Mouse (Mus musculus) forebrain, embryonic 16.5 days (tissue): ENCODE measurements around the gene Nsun2. TPM values are rescaled to one million over a fixed set of nuclear protein-coding genes. Genes with fewer than 3 reads are reported as not detected.

ENCODE experiments used
- ATAC-seq: fragments of 200-750 bp; cut with Nextera tagmentation; 2 replicates; pipeline ENCODE4 v1.8.0; 2017; ENCODE audit warnings: mild to moderate bottlenecking, moderate library complexity
- H3K27ac ChIP-seq: fragments of 300-500 bp; sonication (generic); 2 replicates; pipeline ENCODE4 v1.5.1; 2014; ENCODE audit warnings: low read length, control low read depth
- H3K27me3 ChIP-seq: fragments of 300-500 bp; sonication (generic); replicated peaks from 2 replicates; pipeline ENCODE4 v1.6.1; 2014; ENCODE audit warnings: low read length; ENCODE audit not compliant: control insufficient read depth, insufficient read depth
- H3K36me3 ChIP-seq: fragments of 300-500 bp; sonication (generic); 2 replicates; pipeline ENCODE4 v1.6.1; 2014; ENCODE audit not compliant: control insufficient read depth, insufficient read depth
- H3K4me1 ChIP-seq: fragments of 300-500 bp; sonication (generic); replicated peaks from 2 replicates; pipeline ENCODE4 v1.6.1; 2014; ENCODE audit warnings: low read length; ENCODE audit not compliant: control insufficient read depth, insufficient read depth
- H3K4me2 ChIP-seq: fragments of 300-500 bp; sonication (generic); 2 replicates; pipeline ENCODE4 v1.6.1; 2014; ENCODE audit warnings: mild to moderate bottlenecking, low read length, control low read depth
- H3K4me3 ChIP-seq: fragments of 300-500 bp; sonication (generic); replicated peaks from 2 replicates; pipeline ENCODE4 v1.5.1; 2014; ENCODE audit warnings: mild to moderate bottlenecking, low read length, control low read depth
- H3K9ac ChIP-seq: fragments of 300-500 bp; sonication (generic); replicated peaks from 2 replicates; pipeline ENCODE4 v1.6.1; 2014; ENCODE audit warnings: low read depth, low read length, control low read depth
- H3K9me3 ChIP-seq: fragments of 300-500 bp; sonication (generic); 2 replicates; pipeline ENCODE4 v1.6.1; 2016; ENCODE audit warnings: low read length; ENCODE audit not compliant: control insufficient read depth
- WGBS: fragments of 180-500 bp; shearing (Covaris S2); extraction: QIAGEN DNeasy Blood & Tissue Kit; methylation state at CpG from one replicate; pipeline ENCODE4 v1.1.7; 2014; 5-methylcytosine and 5-hydroxymethylcytosine counted together
- polyA plus RNA-seq: library from polyadenylated mRNA; unstranded; fragments of >200 nt; fragmentation: Nextera tagmentation; extraction: Ambion mirVana; gene quantifications from 2 replicates; pipeline ENCODE4 v1.2.1, GENCODE M21; 2015

Gene Nsun2
- polyA plus RNA-seq, 1 experiment from 2014 or later: 90.8 TPM

- ATAC-seq: no peak
- H3K4me3 ChIP-seq: peak overlapping the region; percentile 81
- H3K9me3 ChIP-seq: no peaks in the 10 kb centered on the region
- 1% methylated on average over 9 of the region's 9 CpGs for WGBS
- peak overlapping the region; percentile 82 for H3K9ac ChIP-seq
- H3K27ac ChIP-seq: peak overlapping the region; percentile 94
- peaks cover 2% of the 10 kb centered on the region; the same call in 1 of the 2 replicates for H3K36me3 ChIP-seq
- no peaks in the 10 kb centered on the region for H3K27me3 ChIP-seq
- peak overlapping the region; percentile 83 for H3K4me2 ChIP-seq
- peaks cover 50% of the 10 kb centered on the region for H3K4me1 ChIP-seq
Observed at GRCm38 (mm10) chr13:69532893-69533404, 597 bp upstream of the Nsun2 start.

GRCm38 (mm10) chr13:69534334-69534653, 748 bp downstream of the Nsun2 start, which contains the start of gene Tent4a:
Gene Tent4a, minus strand, starts transcription at chr13:69534617.
- Histone ChIP-seq H3K9ac (peak within 1 kb of the TSS; percentile 82), H3K27me3 (no peaks in the 10 kb centered on the region), H3K4me2 (peak within 1 kb of the TSS; percentile 83), H3K4me3 (peak within 1 kb of the TSS; percentile 81), H3K4me1 (peaks cover 42% of the 10 kb centered on the region), H3K36me3 (no peaks in the 10 kb centered on the region; the same call in 1 of the 2 replicates), H3K9me3 (no peaks in the 10 kb centered on the region), H3K27ac (peak within 1 kb of the TSS; percentile 94)
- WGBS: under 1% methylated on average over 25 of the region's 57 CpGs
- ATAC-seq: peak; percentile 80

- peaks cover 40% of the 10 kb centered on the region for H3K4me1 ChIP-seq
Observed at GRCm38 (mm10) chr13:69534654-69535551, 1.4 kb downstream of the Nsun2 start.

GRCm38 (mm10) chr13:69536021-69536420, 2.5 kb downstream of the Nsun2 start:
- H3K27ac ChIP-seq: no peak overlapping the region
- 77% methylated on average over 4 of the region's 4 CpGs for WGBS
- ATAC-seq: no peak
- H3K9me3 ChIP-seq: no peaks in the 10 kb centered on the region
- no peaks in the 10 kb centered on the region for H3K36me3 ChIP-seq
- no peaks in the 10 kb centered on the region for H3K27me3 ChIP-seq
- H3K4me1 ChIP-seq: peaks cover 29% of the 10 kb centered on the region
- H3K9ac ChIP-seq: no peak overlapping the region
- no peak overlapping the region for H3K4me3 ChIP-seq
- peak overlapping the region; percentile 60 for H3K4me2 ChIP-seq

More at GRCm38 (mm10) chr13:69534654-69535551, 1.4 kb downstream of the Nsun2 start:
- under 1% methylated on average over 85 of the region's 86 CpGs for WGBS
- no peaks in the 10 kb centered on the region for H3K9me3 ChIP-seq
- peak; percentile 94 for ATAC-seq
- H3K27me3 ChIP-seq: no peaks in the 10 kb centered on the region
- peak overlapping the region; percentile 82 for H3K9ac ChIP-seq
- H3K4me3 ChIP-seq: peak overlapping the region; percentile 81
- H3K4me2 ChIP-seq: peak overlapping the region; percentile 60
- H3K27ac ChIP-seq: peak overlapping the region; percentile 94
- H3K36me3 ChIP-seq: no peaks in the 10 kb centered on the region

- Histone ChIP-seq H3K27me3 (no peaks in the 10 kb centered on the region), H3K4me2 (no peak overlapping the region), H3K4me3 (no peak overlapping the region), H3K36me3 (no peaks in the 10 kb centered on the region), H3K27ac (no peak overlapping the region), H3K9me3 (no peaks in the 10 kb centered on the region), H3K9ac (no peak overlapping the region), H3K4me1 (peaks cover 15% of the 10 kb centered on the region)
- 80% methylated on average over 7 of the region's 7 CpGs for WGBS
- no peak for ATAC-seq
Observed at GRCm38 (mm10) chr13:69537366-69537765, 3.8 kb downstream of the Nsun2 start.

GRCm38 (mm10) chr13:69538327-69538726, 4.8 kb downstream of the Nsun2 start:
- H3K27me3 ChIP-seq: no peaks in the 10 kb centered on the region
- H3K9me3 ChIP-seq: no peaks in the 10 kb centered on the region
- no peak overlapping the region for H3K4me3 ChIP-seq
- no peak for ATAC-seq
- WGBS: 21% methylated on average over 4 of the region's 4 CpGs
- H3K36me3 ChIP-seq: no peaks in the 10 kb centered on the region
- no peak overlapping the region for H3K4me2 ChIP-seq
- H3K27ac ChIP-seq: no peak overlapping the region
- no peak overlapping the region for H3K9ac ChIP-seq
- H3K4me1 ChIP-seq: peaks cover 14% of the 10 kb centered on the region; the same call in 1 of the 2 replicates

- Histone ChIP-seq H3K9me3 (no peaks in the 10 kb centered on the region), H3K4me3 (no peak overlapping the region), H3K36me3 (no peaks in the 10 kb centered on the region), H3K4me1 (peaks cover 6% of the 10 kb centered on the region; the same call in 1 of the 2 replicates), H3K27ac (no peak overlapping the region), H3K27me3 (no peaks in the 10 kb centered on the region), H3K9ac (no peak overlapping the region), H3K4me2 (no peak overlapping the region)
- ATAC-seq: no peak
- WGBS: 84% methylated on average over 6 of the region's 6 CpGs
Observed at GRCm38 (mm10) chr13:69541209-69541608, 7.7 kb downstream of the Nsun2 start.

- H3K9ac ChIP-seq: no peak overlapping the region
- no peak for ATAC-seq
- WGBS: 72% methylated on average over 10 of the region's 10 CpGs
Observed at GRCm38 (mm10) chr13:69541776-69542175, 8.2 kb downstream of the Nsun2 start.

GRCm38 (mm10) chr13:69542571-69543352, 9.2 kb downstream of the Nsun2 start:
- no peak overlapping the region for H3K4me2 ChIP-seq
- no peaks in the 10 kb centered on the region for H3K27me3 ChIP-seq
- H3K36me3 ChIP-seq: no peaks in the 10 kb centered on the region
- no peak overlapping the region for H3K4me3 ChIP-seq
- no peaks in the 10 kb centered on the region for H3K9me3 ChIP-seq
- no peak overlapping the region for H3K27ac ChIP-seq
- no peak overlapping the region for H3K9ac ChIP-seq
- ATAC-seq: no peak; the same call in 1 of the 2 replicates
- H3K4me1 ChIP-seq: peaks cover 6% of the 10 kb centered on the region; the same call in 1 of the 2 replicates
- 33% methylated on average over 17 of the region's 17 CpGs for WGBS

More at GRCm38 (mm10) chr13:69541776-69542175, 8.2 kb downstream of the Nsun2 start:
- H3K36me3 ChIP-seq: no peaks in the 10 kb centered on the region
- H3K4me1 ChIP-seq: peaks cover 6% of the 10 kb centered on the region; the same call in 1 of the 2 replicates
- no peaks in the 10 kb centered on the region for H3K27me3 ChIP-seq
- H3K4me3 ChIP-seq: no peak overlapping the region
- no peak overlapping the region for H3K4me2 ChIP-seq
- no peaks in the 10 kb centered on the region for H3K9me3 ChIP-seq
- H3K27ac ChIP-seq: no peak overlapping the region
